Mouse (Mus musculus) frontal cortex, postnatal 14 days (tissue): Measurements from ENCODE around the gene Palld.

Experiments
- DNase-seq, 2 experiments: peaks; one replicate each; pipeline ENCODE4 v3.0.0; 2022; ENCODE audit warnings: low spot score in 2 of 2

Palld gene

DNA sequence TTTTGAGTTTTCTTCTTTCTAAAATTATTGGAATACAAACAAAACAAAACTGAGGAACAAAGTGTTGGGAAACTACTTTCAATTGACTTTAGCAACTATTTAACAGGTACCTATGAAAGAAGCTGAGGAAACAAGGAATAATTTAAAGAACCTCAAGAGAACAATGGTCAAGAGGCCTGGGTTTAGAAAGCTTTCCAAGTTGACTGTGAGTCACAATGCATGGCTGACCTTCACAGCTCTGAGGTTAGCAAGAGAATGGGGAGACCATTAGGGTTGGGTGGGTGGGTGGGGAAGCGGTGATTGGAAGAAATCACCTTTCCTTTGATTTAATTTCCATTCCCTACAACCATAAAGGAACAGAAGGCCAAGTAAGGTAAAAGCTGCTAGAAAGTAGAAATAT is 35.6 kb downstream of the Palld start:
- DNase-seq = no peak

DNA sequence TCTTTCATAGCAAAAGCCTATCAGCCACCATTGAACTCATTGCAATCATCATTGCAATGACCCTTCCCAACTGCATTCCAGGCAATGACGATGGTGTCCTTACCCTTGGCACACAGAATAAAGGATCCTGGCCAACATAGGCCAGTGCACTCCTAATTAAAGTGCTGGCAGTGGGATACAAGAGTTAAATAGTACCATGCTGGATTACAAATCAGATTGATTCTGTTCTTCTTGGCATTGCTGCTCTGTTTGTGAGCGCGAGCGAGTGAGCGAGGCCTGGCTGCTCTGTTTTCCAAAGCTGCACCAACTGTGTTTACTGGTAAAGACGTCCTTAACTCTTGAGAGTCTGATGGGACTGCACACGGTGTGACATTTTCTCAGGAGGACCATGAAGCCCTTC is 37.1 kb downstream of the Palld start:
- no peak for DNase-seq

DNA sequence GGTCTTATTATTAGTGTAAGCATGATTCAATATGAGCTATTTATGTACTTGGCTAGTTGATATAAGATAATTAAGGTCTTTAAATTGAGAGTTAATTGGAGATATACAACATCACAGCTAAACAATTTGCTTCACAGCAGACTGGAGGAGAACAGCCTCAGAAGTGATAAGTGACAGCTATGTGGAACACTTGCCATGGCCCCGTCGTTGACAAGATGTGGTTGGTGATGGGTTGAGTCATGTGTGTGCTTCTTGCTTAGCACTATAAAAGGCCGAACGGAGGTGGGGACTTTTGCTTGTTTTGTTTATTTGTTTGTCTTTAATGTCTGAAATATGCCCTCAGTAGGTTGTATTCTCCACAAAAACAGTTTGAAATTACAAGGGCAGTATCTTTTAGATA is 51.2 kb downstream of the Palld start:
- no peak for DNase-seq

DNA sequence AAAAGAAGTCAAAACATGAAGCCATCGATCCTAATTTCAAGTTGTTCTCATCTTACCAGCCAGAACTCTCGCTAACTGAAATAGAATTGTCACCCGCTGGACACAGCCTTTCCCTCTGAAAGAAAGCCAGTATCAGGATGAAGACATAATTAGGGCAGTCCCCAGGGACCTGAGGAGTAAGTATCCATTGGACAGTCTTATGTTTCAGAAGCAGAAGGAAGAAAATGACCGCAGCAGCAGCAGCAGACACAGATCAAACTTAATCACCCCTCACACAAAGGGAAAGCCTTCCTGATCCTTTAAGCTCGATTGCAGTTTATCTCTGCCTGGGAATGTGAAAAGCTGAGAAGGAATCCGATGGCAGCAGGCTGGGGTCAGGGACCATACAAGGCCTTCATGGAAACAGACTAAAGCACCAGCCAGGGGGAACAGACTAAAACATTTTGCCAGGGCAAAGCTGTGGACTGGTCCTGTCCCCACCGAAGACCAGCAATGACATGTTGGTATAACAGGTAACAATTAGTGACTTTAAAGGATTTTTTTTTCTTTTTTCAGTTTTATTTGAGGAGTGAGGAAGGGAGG is 53.8 kb downstream of the Palld start:
- no peak for DNase-seq

DNA sequence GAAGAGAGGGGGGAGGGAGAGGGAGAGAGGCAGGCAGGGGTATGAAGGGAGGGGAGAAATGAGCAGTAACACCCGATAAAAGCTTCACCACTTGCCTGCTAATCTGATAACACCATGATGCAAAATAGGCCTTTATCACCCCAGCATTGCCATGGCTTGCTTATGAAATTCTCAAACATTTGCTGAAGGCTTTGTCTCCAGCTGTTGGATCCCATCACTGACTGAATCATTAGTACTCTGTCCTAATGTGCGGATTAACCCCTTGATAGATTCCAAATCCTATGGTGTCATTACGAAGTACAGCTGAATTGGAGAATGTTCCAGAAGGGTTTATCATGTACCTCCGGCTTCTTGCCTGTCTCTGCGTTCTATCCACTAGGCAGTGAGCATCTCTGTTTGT is 55.0 kb downstream of the Palld start:
- DNase-seq = no peak

DNA sequence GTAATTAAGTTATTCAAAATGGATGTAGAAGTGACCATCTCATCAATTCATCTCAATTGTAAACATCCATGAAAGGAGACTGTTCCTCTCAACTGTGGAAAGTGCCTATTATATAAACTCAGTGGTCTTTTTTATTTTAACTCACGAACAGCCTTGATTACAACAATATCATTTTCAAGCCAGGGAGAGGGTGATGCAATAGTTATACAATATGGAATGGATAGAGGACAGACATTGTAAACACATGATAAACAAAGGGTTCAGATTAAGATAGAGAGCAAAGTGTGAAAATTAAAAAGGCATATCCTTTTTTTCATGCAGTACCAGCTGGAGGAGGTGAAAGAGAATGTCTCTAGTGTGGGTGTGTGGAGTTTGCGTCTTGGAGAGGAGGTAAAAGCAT is 57.5 kb downstream of the Palld start:
- DNase-seq = no peak

DNA sequence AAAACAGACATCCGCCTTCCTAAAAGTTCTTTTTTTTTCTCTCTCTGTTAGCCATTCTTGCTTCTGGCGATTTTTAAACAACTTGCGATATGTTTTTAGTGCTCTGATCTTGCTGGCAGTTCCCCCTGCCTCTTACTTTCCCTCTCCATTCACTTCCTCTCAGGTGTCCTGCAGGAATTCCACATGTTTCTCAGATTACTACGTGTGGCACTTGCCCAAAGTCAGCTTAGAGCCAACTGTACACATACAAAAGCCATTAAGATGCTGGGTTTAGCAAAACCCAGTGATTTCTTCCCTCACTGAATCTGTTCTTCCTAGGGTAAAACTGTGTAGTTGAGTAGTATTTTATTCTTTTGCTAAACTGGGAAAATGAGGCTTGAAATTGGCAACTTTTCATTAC is 57.9 kb downstream of the Palld start:
- no peak for DNase-seq

DNA sequence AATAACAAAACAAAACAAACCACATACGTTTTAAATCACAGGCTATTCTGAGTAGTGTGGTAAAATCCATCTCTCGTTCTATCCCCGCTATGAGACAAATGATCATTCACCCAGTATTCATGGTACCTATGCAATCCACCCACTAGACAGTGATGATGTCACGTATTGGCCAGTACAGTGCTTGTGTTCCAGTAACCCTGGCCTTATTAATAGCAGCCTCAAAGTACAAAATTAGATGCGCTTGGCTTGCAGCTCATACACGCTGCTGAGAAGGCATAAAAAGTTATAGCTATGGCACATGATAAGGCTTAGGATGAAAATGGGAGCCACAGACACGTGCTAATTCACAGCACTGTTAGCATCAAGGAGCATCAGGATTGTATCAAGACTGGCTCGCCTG is 58.7 kb downstream of the Palld start:
- no peak for DNase-seq

DNA sequence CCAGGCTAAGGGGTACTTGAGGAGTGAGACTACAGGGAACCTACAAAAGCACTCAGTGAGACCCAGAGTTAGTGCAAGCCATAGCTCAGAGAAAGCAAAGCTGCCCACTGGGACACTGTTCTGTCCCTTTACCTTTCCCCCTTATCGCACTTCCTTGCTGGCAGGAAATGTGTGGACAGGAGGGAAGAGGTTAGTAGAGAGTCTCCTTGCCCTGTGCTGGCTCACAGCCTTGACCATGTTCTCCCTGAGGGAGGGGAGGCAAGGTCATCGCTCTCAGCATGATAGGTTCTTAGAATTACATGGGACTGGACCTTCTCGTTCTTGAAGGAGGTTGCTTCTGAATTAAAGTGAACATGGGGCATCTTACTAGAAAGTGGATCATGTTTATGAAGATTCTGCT is 69.3 kb downstream of the Palld start:
- no peak for DNase-seq

DNA sequence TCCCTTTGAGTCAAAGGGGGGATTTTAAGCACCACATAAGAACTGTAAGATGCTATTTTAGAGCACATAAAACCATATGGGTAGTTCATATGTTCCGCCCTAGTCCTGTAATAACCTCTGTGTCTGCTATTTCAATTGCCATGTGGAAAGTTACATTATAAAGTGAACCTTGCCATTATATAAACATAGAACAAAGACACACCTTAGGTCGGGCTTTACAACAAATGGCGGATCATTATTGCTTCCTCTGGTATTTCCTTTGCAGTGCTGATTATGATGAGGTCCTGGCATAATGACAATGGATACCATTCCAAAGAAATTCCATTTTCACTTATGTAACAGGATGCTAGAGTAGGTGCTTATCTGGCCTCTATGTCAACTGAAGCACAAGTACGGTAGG is 70.5 kb downstream of the Palld start:
- no peak for DNase-seq

DNA sequence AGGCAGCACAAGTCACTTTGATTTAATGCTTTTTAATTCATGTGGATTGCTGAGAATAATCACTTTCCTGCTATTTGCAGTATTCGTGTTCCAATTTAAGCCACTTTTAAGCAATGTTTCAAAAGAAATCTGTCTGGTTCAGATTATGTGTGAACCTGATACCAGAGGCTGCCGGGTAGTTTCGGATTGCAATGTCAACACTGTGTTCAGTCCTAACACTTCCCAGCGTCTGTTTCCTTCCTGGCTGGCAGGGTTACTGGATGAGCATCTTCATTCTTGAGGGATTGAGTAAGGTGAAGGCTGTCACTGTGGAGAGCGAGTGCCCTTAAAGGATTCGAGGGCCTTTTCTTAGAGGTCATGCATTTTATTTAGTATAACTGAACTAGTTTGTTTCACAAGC is 71.7 kb downstream of the Palld start:
- DNase-seq = no peak

DNA sequence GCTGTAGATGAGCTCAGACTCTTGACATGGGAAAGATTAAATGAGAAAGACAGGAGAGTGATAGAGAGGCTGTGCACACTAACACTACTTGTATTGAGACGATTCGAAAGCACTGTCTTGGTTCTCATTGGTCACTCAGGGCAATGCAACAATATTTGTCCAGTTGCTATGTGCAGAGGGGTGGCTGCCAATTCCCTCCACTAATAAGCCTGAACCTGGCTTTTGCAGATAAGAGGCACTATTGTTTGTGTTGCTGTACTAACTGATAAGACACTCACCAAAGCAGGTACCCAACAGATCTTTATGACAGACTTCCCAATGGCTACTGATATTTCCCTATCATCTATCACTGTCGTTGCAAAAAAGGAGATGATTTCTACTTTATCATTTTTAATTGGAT is 77.9 kb downstream of the Palld start:
- no peak for DNase-seq

DNA sequence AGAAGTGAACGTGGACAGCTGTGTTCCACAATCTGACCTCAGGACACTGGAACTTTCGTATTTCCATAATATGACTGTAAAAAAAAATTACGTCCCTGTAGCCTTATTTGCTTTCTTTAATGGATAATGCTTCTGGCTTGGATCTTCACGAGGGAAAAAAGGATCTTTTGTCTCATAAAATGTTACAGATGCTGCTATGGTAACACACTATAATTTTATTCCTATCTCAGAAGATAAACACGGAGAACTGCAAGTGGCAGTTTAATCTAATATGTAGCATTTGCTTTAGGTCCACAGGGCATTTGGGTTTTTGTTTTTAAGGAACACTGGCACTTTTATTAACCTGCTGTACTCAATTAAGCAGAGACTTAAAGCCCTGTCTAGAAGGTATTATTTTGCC is 79.3 kb downstream of the Palld start:
- no peak for DNase-seq

DNA sequence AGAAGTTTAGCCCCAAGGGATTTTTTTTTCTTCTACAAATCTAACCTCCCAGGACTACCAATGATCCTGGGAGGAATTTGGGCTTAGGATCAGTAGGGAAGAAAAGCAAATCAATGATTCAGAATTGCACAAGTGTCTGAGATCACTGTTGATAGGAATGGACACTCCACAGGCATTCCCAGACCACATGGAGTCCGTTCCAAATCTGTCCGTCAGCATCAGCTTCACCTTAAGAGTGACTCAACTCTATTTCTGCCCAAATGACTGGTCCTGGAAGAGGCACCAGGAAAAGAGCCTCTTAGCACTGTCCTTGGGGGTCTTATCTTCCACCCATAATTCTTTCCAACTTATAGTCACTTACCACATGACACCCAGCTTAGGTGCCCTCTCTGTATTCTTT is 98.7 kb downstream of the Palld start:
- DNase-seq = no peak

DNA sequence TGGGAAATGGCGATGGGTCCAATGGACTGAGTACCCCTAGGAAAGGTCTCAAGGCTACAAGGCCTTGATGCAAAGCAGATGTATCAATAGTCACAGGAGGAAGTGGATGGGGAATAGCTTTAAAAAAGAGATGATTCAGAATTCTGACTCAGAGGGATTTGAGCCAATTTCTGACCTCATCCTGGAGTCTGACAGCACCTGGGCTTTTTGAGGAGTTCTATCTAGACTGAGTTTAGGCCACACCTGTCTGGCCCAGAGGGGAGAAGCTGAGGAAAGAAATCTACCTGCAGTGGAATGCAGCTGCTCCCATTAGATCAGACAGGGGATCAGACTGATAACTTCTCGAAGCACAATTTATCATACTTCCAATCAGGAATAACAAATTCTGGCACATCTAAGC is 99.7 kb downstream of the Palld start:
- DNase-seq = no peak

DNA sequence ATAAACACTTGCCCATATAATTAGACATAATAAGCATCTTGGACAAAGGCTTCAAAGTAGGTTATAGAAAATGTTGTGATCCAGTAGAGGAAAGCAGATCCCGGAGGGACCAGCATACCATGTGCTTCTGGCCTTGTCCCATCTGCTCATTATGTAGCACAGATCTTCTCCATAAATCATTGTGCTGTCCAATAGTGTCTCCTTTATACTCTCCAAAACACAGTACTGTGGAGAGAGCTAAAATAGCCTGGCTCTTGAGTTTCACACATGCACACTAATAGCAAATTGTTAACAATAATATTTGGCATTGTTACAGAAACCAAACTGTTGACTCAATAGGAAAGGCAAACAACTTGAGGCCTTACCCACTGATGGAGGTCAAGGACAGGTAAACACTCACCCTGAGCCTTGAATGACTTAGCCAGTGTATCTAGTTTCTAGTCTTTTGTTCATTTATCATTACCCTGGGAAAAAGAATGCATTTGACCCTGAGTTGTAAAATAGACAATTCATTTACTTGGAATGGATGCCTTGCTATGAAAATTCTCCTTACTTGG is 105.0 kb downstream of the Palld start:
- DNase-seq = no peak

DNA sequence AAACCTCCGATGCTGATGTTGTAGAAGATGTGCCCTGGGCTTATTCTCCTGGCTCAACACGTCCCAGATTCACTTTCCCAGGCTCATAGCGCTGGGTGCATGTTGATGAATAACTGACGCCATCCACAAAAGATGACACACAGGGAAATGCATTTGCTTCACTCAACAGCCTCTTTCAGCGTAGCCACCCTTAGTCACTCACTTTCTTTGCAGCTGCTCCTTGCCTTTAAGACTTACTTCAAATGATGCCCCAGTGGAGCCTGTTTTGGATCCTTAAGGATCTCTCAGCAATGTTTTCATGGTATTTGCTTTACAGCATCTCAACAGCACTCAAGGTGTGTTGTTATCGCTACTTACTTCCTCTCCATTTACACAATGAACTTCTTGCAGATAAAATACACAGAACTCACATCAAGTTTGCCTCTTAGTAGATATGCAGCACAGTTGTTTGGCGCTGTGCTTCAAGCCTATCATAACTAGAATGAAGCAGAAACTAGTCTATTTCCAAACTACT is 105.9 kb downstream of the Palld start:
- DNase-seq = no peak

DNA sequence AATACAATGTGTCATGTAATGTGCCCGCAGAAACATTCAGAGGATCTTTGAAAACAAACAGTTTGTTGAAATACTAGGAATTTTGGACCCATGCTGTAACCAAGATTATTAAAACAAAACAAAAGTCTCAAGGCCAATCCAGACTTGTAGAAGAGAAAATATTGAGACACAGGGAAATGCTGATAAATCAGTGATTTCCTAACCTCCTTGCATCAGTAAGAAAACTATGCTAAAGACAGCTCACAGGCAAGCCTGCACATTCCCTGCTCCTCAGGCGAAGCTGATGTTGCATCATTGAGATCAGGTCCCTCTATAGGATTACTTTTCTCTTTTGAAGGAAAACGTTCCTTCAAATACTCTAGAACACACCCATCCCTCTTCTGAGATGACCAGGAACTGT is 112.5 kb downstream of the Palld start:
- DNase-seq = no peak

DNA sequence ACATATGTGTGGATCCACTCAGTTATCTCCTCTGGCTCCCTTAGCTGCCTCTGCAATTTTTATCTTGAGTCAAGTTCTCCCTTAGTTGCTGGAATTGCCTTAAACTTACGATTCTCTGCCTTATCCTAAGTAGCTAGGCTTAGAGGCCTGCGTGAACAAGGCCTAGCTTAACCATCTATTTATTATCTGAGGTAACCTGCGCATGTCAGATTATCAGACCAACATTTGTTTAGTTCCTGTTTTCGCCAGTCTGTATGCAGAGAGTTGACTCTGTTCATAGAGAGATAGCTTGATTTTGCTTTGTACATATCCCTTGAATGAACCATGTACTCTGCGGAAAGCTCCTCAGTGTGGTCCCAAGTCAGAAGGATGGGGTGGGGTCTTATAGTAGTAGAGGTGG is 113.2 kb downstream of the Palld start:
- no peak for DNase-seq

DNA sequence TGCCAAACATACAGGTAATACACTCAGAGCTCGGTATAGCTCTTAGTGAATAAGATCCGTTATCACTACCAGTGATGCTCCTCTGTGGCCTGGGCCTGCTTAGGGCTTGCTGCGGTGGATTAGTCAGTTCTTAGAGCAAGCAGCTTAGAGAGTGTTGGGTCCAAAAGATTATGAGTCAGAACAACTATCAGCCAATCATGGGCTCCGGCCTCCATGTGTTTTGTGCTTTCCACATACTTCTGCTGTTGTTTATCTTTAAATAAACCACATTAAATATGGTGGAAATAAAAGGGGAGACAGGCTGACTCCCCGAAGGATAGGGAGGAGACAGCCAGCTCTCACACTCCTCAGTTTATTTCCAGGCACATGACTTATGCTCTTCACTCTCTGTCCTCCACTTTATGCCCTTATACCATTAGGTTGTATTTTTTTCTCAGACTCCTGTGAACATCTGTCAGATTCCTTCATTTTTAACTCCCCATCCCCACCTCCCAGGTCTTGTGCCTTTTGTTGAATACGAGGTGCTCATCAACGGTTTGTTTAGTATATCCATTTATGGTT is 119.5 kb downstream of the Palld start:
- DNase-seq = no peak

DNA sequence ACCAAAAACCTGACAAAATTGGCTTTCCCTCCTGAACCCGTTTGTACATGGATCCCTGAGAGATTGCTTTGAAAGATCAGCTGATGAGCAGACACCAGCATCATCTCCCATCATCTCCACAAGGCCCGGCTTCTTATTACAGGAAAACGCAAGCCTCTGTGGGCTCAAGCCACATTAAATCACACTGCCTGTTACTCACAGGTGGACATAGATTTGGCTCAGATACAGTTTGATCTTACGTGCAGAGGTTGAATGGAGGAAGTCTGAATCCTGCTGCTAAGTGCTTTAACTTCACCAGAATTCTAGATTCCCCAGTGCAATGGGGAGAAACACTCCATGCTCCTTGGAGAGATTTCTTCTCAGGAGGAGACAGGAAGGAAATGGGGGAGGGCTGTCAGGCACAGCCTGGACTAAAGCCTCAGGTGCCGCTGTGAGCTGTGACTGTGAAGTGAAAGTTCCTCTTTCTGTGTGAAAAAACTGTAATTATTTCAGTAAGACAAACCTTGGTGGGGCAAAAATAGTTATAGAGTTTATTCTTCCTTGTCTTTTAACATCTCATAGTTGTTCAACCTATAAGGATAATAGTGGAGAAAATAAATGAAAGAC is 121.7 kb downstream of the Palld start:
- no peak for DNase-seq

DNA sequence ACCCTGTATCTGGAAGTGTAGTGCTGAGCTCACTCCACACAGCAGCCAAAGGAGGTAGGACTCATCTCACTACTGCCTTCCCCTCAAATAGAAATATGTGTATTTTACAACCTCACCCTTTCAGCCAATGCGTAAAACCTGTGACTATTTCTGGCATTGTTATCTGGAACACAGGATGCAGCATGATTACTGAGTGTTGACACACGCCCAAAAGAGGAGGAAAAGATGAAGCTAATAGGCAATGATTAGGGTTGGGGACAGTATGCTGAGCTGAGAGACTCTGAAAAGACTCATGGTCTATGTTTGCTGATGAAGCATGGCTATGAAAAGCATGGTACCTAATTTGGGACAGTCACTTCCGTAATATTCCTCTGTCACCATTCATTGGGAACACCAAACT is 124.3 kb downstream of the Palld start:
- DNase-seq = no peak

DNA sequence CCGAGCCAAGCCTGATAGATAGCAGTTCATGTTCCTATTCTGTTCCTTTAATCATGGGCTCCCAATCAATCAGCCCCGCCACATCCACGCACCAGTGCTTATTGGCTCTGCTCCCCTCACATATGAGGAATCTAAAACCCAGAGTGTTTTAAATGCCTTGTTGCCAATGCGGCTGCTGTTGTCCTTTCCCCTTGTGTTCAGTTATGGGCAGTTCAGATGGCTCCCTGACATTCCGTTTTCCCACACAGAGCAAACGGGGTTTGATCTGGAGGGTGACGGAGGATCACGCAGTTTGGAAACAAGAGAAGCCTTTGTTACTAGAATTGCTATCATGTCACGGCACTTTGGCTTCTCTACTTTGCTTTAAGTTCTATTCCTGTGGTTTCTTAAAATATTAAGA is 125.9 kb downstream of the Palld start:
- DNase-seq = no peak

DNA sequence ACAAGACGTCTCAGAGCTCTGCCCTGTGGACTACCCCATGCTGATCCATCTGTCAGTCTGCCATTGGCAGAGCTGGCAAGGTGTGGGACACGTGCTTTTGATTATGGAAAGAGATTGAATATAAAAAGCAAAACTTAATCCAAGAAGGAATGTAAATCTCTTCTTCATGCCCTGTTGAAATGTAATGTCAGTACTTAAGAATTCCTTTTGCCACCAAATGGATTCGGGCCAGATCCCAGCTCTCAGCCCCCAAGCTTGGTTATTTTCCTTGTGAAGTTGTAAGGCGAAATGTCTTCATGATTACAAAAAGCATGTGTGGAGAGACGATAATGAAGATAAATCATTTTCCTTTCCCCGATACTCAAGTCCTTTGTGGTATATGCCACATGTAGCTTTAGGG is 126.6 kb downstream of the Palld start:
- DNase-seq = no peak
